Mouse (Mus musculus) liver, adult 2 months (tissue): Measurements from ENCODE around the gene Trp63.

Experiments used
- CTCF ChIP-seq: fragments of 200-500 bp; IDR thresholded peaks from 2 replicates; pipeline ENCODE4 v1.5.1; 2011; ENCODE audit warnings: low read depth, low read length, control low read depth
- POLR2A ChIP-seq: fragments of 200-500 bp; IDR thresholded peaks from 2 replicates; pipeline ENCODE4 v1.6.1; 2011; ENCODE audit warnings: low read length, control low read depth; ENCODE audit not compliant: insufficient read depth; ENCODE audit errors: extremely low read depth

- no peak for TF ChIP-seq CTCF
- TF ChIP-seq POLR2A, result no peak
Measured at GRCm38 (mm10) chr16:25832576-25832975, 149.0 kb downstream of the Trp63 start.
